Mouse (Mus musculus) NIH3T3 (cell line): ENCODE measurements at regions not wholly inside any gene's neighbourhood (a gene's known extent, or its start where the extent isn't known, plus 50 kb on each side); places are given as distances from the start of the nearest gene placed in this dataset.
"Not testable (repeated sequence)": the region's sequence is repeated elsewhere in the genome, so short reads cannot be mapped to it uniquely, and the experiment has no call there.

Experiments
- DNase-seq: peaks from one replicate; pipeline ENCODE4 v3.0.0-alpha.2; 2012; ENCODE audit warnings: low read depth

DNA sequence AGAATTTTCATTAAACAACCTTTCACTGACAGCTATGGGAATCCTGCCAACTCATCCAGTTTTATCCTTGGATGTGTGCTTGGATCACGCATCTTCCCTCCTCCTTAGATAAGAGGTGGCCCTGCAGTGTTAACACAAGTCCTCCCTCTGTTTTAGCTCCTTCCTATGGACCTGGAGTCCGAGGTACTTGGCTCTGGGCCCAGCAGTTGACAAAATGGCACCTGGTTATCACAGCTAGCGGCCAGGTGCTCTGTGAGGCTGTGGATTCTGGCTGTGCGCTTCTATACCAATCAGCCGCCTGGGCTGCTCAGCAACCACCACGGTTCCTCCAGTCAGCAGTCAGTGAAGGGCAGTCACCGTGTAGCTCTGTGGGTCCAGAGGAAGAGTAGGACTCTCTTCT is 157.4 kb downstream of the Prdm2 start:
- no peak for DNase-seq

- DNase-seq: no peak
Observed at GRCm38 (mm10) chr4:143053029-143053428, 159.8 kb downstream of the Prdm2 start.

DNA sequence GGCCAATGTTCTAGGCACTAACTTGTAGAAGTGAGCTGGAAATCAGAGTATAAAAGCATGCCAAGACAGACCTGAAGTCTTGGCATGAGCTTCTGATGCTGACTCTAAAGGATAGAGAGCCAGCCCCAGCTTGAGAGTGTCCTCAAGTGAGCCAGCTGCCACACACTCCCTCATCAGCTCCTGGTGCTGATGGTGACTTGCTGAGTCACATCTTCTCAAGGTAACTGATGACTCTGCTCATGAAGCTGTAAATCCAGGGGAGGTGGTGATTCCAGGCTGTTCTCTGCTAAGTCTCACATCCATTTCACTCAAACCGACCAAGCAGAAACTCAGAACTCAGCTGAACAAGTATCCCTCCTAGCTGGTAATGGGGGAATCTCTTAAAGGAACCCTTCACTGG is 161.6 kb downstream of the Prdm2 start:
- DNase-seq: no peak

DNA sequence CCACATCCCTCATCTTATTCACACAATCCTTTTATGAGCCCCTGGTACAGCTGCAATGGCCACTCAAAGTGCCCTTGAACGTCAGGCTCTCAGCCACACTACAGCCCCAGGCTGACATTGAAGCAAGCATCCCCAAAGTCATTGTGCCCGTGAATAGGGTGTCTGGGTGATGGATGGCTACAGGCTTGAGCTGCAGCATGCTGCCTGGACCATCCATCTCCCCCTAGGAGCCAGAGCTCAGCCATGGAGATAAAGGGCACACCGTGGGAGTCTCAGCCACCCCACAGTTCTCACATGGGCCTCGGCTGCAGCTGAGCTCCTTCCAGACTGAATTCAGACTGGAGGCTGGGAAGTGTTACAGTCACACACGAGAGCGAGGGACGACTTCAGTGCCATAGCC is 167.6 kb downstream of the Prdm2 start:
- no peak for DNase-seq

DNA sequence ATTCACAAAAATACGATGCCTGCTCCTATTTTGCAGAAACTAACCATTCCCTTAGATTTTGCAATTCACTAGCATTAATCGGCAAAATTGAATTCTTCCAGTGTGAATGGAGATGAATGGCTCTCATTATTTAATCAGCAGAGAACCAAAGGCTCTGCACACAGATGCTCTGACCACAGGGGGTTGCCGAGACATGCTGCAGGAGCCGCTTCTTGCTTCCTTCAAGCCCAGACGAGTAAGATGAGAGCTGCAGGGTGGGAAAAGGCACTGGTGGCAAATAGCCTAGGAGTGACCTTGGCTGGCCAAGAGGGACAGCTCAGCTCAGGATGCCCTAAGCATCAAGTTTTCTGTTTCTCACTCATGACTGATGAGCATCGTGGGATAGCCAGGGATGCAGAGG is 170.0 kb downstream of the Prdm2 start:
- no peak for DNase-seq

- no peak for DNase-seq
Observed at GRCm38 (mm10) chr4:143038626-143039025, 174.2 kb downstream of the Prdm2 start.

GRCm38 (mm10) chr4:143036704-143037103 is 176.1 kb downstream of the Prdm2 start:
- DNase-seq: no peak

GRCm38 (mm10) chr4:143035089-143035488 is 177.7 kb downstream of the Prdm2 start:
- DNase-seq: not testable (repeated sequence)

DNA sequence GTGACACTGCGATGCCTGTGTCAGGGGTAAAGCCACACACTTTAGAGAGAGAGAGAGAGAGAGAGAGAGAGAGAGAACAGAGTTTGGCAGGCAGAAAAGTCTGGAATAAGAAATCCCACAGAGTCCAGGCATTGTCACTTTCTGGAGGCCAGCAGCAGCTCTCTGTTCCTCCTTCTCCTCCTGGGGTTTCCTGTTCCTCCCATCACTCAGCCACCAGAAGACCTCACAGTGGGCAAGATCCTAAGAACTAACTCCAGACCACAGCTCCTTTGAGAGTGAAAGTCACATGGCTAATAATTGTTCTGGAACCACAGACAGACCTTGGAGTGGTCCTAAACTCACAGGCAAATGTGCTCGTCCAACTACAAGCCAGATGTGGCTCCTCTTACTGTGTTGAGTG is 178.5 kb downstream of the Prdm2 start:
- DNase-seq: not testable (repeated sequence)

DNA sequence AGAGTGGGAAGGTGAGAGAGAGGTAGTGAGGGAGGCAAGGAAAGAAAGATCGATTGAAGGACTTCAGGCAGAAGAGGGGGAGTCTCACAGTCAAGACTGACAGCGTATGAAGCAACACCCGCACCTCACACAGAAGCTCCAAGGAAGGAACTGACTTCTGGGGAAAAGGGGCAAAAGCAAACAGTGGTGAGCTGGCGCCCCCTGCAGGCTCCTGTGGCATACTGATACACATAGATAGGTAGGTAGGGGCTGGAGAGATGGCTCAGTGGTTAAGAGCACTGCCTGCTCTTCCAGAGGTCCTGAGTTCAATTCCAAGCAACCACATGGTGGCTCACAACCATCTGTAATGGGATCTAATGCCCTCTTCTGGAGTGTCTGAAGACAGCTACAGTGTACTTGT is 183.0 kb downstream of the Prdm2 start:
- DNase-seq: not testable (repeated sequence)

- DNase-seq: peak; percentile 76
Observed at GRCm38 (mm10) chr4:143027292-143027691, 185.5 kb downstream of the Prdm2 start.

GRCm38 (mm10) chr4:143021242-143021881 is 191.4 kb downstream of the Prdm2 start:
- DNase-seq: peak; percentile 73

GRCm38 (mm10) chr4:143020658-143021057 is 192.1 kb downstream of the Prdm2 start:
- no peak for DNase-seq

- no peak for DNase-seq
Observed at GRCm38 (mm10) chr4:143012900-143013299, 199.9 kb downstream of the Prdm2 start.

GRCm38 (mm10) chr4:143001961-143002360 is 210.8 kb downstream of the Prdm2 start:
- no peak for DNase-seq

GRCm38 (mm10) chr4:143001486-143001885 is 211.3 kb downstream of the Prdm2 start:
- DNase-seq: no peak

DNA sequence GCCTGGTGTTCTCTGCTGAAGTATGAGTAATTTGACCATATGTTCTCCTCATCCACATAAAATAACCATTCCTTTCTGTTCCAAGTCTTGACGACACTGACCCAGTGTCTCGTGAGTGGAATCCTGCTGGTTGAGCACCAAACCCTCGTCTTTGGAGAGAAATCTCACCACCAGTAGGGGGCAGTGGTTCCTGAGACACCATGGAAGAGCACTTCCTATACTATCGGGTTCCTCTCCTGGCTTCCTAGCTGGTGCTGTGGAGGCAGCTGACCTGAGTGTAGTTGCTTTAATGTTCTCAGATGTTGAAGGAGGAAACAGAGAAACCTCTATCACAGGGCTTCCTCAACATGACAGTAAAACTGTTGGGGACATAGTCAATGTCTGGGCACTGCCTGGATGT is 216.4 kb downstream of the Prdm2 start:
- DNase-seq: no peak

GRCm38 (mm10) chr4:142991401-142991800 is 221.4 kb downstream of the Prdm2 start:
- DNase-seq: no peak

DNA sequence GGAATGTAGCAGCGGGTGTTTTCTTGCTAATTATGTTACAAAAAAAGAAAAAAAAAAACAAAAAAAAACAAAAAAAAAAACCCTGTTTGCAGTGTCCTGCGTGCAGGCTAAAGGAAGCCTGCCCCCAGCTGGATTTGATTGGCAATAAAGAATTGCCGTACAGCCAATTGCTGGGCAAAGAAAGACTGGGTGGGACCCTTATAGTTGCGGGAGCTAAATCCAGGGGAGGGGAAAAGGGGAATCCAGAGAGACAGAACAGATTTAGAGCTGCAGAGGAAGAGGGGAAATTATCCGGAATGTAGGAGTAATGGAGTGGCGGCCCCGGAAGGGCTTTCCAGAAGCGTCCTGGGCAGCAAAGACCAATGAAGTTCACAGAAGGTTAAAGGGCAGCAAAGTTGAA is 223.6 kb downstream of the Prdm2 start:
- no peak for DNase-seq

GRCm38 (mm10) chr4:142983295-142983624 is 229.5 kb downstream of the Prdm2 start:
- DNase-seq: no peak

DNA sequence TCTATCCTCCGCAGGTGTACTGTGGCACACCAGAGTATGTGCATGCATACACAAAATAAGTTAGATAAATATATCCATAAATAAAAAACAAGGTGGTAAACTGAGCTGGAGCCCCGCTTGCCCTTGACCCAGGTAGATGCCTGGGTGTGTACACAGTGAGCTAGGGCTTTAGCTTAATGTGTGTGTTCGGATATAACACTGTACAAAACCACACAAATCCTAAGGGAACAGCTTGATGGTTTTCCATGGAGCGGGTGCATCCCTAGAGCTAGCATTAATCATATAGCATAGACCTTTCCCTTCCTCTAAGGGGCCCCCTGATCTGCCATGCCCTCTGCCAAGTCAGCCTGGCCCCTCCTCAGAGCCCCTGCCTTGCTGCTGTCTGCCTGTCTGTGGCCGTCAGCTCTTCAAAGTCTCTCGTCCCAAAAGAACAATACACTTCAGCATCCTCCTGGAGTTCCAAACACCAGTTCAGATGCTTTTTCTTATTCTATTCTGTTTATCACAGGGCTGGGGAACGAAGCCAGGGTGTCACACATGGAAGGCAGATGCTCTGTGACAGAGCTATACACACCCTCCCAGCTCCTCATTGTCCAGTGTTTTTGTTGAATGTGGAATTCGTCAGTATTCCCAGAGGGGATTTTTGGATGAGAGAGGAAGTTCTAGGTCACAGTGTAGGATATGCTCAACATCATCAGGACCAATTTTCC is 230.1 kb downstream of the Prdm2 start:
- DNase-seq: no peak

DNA sequence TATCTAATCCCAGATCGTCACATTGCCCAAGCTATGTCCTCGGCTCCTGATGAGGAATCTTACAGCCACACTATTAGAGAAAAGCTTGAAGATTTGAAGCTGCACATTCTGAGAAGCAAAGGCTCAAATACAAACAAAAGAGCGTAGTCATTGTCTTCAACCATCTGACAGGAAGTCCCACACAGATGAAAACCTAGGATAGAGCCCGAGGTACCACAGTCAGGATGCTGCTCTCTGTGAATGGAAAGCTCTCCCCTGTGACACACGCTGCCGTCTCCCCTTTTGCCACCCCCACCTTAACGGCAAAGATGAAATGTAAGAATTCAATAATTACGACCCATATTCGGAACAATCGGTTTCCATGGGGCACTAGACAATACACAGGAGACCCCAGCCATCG is 237.2 kb downstream of the Prdm2 start:
- no peak for DNase-seq

DNA sequence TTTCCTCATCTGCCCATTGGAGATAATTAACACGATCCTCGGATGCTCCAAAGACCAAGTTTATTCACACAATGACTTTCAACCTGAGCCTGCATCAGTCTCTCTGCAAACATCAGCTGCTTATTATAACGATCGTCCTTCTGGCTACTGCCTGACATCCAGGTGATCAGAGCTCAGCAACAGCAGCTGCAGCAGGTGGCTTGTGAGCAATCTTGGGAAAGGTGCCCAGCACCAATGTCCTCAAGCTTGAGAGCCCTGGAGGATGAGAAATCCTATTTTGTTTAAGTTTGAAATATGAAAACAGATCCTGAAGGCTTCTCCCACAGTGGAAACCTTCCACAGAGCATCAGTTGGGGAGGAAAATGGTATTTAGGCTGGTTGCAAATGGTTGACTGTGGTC is 242.8 kb downstream of the Prdm2 start:
- no peak for DNase-seq

DNA sequence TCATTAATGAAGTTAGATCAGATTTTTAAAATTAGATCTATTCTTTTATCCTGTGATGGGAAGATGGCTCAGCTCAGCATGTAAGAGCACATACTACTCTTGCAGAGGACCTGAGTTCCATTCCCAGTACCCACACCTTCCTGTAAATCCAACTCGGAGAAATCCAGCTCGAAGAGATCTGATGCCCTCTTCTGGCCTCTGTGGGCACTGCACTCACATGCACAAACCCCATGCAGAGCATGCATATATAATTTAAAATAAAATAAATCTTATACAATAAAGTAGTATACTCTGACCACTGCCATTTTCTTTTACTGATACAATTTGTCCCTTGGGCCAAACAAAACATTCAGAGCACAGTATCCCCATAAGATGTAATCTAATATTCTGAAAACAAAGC is 245.2 kb downstream of the Prdm2 start:
- DNase-seq: no peak
